Mouse (Mus musculus) cerebellum, adult 2 months (tissue): ENCODE results near the gene Clps. TPM values are rescaled to one million over a fixed set of nuclear protein-coding genes. Genes with fewer than 3 reads are reported as not detected.

Source experiments
- DNase-seq, 2 experiments: peaks; one replicate each; pipeline ENCODE4 v3.0.0; 2021
- H3K27ac ChIP-seq: fragments of 200-500 bp; 2 replicates; pipeline ENCODE4 v1.5.1; 2012; ENCODE audit warnings: low read length, control low read depth, inconsistent platforms; ENCODE audit not compliant: insufficient read depth
- H3K27me3 ChIP-seq: fragments of 200-500 bp; 2 replicates; pipeline ENCODE4 v1.6.1; 2012; ENCODE audit warnings: inconsistent platforms, mild to moderate bottlenecking, low read length, moderate library complexity; ENCODE audit not compliant: control insufficient read depth, insufficient read depth
- H3K4me1 ChIP-seq: fragments of 200-500 bp; 2 replicates; pipeline ENCODE4 v1.6.1; 2011; ENCODE audit warnings: low read length; ENCODE audit not compliant: control insufficient read depth, insufficient read depth
- H3K4me3 ChIP-seq: fragments of 200-500 bp; replicated peaks from 2 replicates; pipeline ENCODE3; 2011; ENCODE audit warnings: mild to moderate bottlenecking, low read depth, low read length, control low read depth; ENCODE audit not compliant: insufficient read depth
- CTCF ChIP-seq: fragments of 200-500 bp; IDR thresholded peaks from 2 replicates; pipeline ENCODE4 v1.5.1; 2011; ENCODE audit warnings: low read depth, mild to moderate bottlenecking, control low read depth, low read length, moderate library complexity, borderline replicate concordance; ENCODE audit not compliant: insufficient read depth
- POLR2A ChIP-seq: fragments of 200-500 bp; IDR thresholded peaks from 2 replicates; pipeline ENCODE4 v1.6.1; 2011; ENCODE audit warnings: low read length, control low read depth, borderline replicate concordance; ENCODE audit not compliant: insufficient read depth
- WGBS: fragments of 180-500 bp; shearing (Covaris S2); methylation state at CpG from one replicate; pipeline ENCODE4 v1.1.7; 2018; 5-methylcytosine and 5-hydroxymethylcytosine counted together
- polyA plus RNA-seq: library from polyadenylated mRNA; depleted of rRNA; stranded (reverse); fragments of >200 nt; gene quantifications from 2 replicates; pipeline ENCODE4 v1.2.3, GENCODE M21; 2012; rRNA removed

Gene Clps
- polyA plus RNA-seq, 1 experiment: 0.28 TPM

- Histone ChIP-seq H3K27me3 (no peaks in the 10 kb centered on the region), H3K4me1 (no peaks in the 10 kb centered on the region; the same call in 1 of the 2 replicates), H3K4me3 (no peak overlapping the region), H3K27ac (no peak overlapping the region)
- WGBS: 71% methylated on average over 10 of the region's 10 CpGs
- no peak for TF ChIP-seq POLR2A
- TF ChIP-seq CTCF: no peak
- no peak for DNase-seq
Measured at GRCm38 (mm10) chr17:28515431-28516341, 44.9 kb downstream of the Clps start.

GRCm38 (mm10) chr17:28514555-28514954 is 46.0 kb downstream of the Clps start:
- Histone ChIP-seq H3K27me3 (no peaks in the 10 kb centered on the region), H3K4me3 (no peak overlapping the region), H3K4me1 (no peaks in the 10 kb centered on the region; the same call in 1 of the 2 replicates), H3K27ac (no peak overlapping the region)
- 76% methylated on average over 5 of the region's 5 CpGs for WGBS
- TF ChIP-seq CTCF: no peak
- no peak for TF ChIP-seq POLR2A
- DNase-seq: no peak

GRCm38 (mm10) chr17:28513844-28514243 is 46.7 kb downstream of the Clps start:
- Histone ChIP-seq H3K4me1 (no peaks in the 10 kb centered on the region; the same call in 1 of the 2 replicates), H3K27me3 (no peaks in the 10 kb centered on the region), H3K4me3 (no peak overlapping the region), H3K27ac (no peak overlapping the region)
- WGBS: 76% methylated on average over 7 of the region's 7 CpGs
- TF ChIP-seq POLR2A (no peak), CTCF (no peak)
- DNase-seq: no peak

- no peak for DNase-seq
- Histone ChIP-seq H3K4me1 (no peaks in the 10 kb centered on the region; the same call in 1 of the 2 replicates), H3K4me3 (no peak overlapping the region), H3K27ac (no peak overlapping the region), H3K27me3 (no peaks in the 10 kb centered on the region)
- WGBS: 85% methylated on average over 1 of the region's 1 CpGs
- TF ChIP-seq CTCF: no peak
Measured at GRCm38 (mm10) chr17:28513337-28513736, 47.2 kb downstream of the Clps start.

- TF ChIP-seq CTCF (no peak), POLR2A (no peak)
- Histone ChIP-seq H3K27ac (no peak overlapping the region), H3K4me3 (no peak overlapping the region), H3K4me1 (no peaks in the 10 kb centered on the region; the same call in 1 of the 2 replicates), H3K27me3 (no peaks in the 10 kb centered on the region)
- WGBS: 30% methylated on average over 6 of the region's 6 CpGs
- DNase-seq: no peak
Measured at GRCm38 (mm10) chr17:28512696-28513095, 47.9 kb downstream of the Clps start.

GRCm38 (mm10) chr17:28511616-28512541 is 48.7 kb downstream of the Clps start:
- DNase-seq: no peak
- H3K4me3 ChIP-seq: no peak overlapping the region
- H3K27me3 ChIP-seq: no peaks in the 10 kb centered on the region
- no peaks in the 10 kb centered on the region; the same call in 1 of the 2 replicates for H3K4me1 ChIP-seq
- no peak for TF ChIP-seq POLR2A
- no peak for TF ChIP-seq CTCF
- no peak overlapping the region for H3K27ac ChIP-seq
- WGBS: 55% methylated on average over 9 of the region's 9 CpGs

- H3K27ac ChIP-seq: no peak overlapping the region
- H3K4me3 ChIP-seq: no peak overlapping the region
- 16% methylated on average over 28 of the region's 28 CpGs for WGBS
Measured at GRCm38 (mm10) chr17:28510445-28511342, 49.9 kb downstream of the Clps start.

More at GRCm38 (mm10) chr17:28510445-28511342, 49.9 kb downstream of the Clps start:
- H3K27me3 ChIP-seq: no peaks in the 10 kb centered on the region
- no peak for DNase-seq
- no peak for TF ChIP-seq POLR2A
- TF ChIP-seq CTCF: no peak
- H3K4me1 ChIP-seq: no peaks in the 10 kb centered on the region; the same call in 1 of the 2 replicates

Other genes with a start within 250 kb of the Clps start
- gene Fance, start 247.2 kb downstream of the Clps start, polyA plus RNA-seq: 16.5 and 18.4 TPM in 2 replicates
- 808 and 827 TPM in 2 replicates for gene Rpl10a, start 232.3 kb downstream of the Clps start, polyA plus RNA-seq
- 2.3 and 3.2 TPM in 2 replicates for gene Tead3, start 209.9 kb downstream of the Clps start, polyA plus RNA-seq
- gene Tulp1, start 195.5 kb downstream of the Clps start, polyA plus RNA-seq: 0.29 TPM in 1 of 2 replicates, not detected in the other
- gene Fkbp5, start 43.2 kb downstream of the Clps start, polyA plus RNA-seq: 8.6 and 8.9 TPM in 2 replicates
- gene Armc12, start 30.0 kb downstream of the Clps start, polyA plus RNA-seq: not detected in 2 replicates
- gene Clpsl2, start 11.4 kb downstream of the Clps start, polyA plus RNA-seq: not detected in 2 replicates
- 17.8 and 20.4 TPM in 2 replicates for gene Lhfpl5, start 14.9 kb upstream of the Clps start, polyA plus RNA-seq
- 45.9 and 47.5 TPM in 2 replicates for gene Srpk1, start 61.9 kb upstream of the Clps start, polyA plus RNA-seq
- gene Slc26a8, start 129.5 kb upstream of the Clps start, polyA plus RNA-seq: 4.9 and 5.5 TPM in 2 replicates
- 114 and 116 TPM in 2 replicates for gene Mapk14, start 130.6 kb upstream of the Clps start, polyA plus RNA-seq
- 1.0 and 2.0 TPM in 2 replicates for gene AC170998.1, start 165.3 kb upstream of the Clps start, polyA plus RNA-seq
- gene Mapk13, start 208.5 kb upstream of the Clps start, polyA plus RNA-seq: 5.6 TPM in 2 replicates
- gene Brpf3, start 240.3 kb upstream of the Clps start, polyA plus RNA-seq: 28.1 and 32.3 TPM in 2 replicates